Mouse (Mus musculus): ENCODE measurements at regions not wholly inside any gene's neighbourhood (a gene's known extent, or its start where the extent isn't known, plus 50 kb on each side); places are given as distances from the start of the nearest gene placed in this dataset.

GRCm38 (mm10) chr16:87840949-87841546 is 142.3 kb downstream of the Bach1 start:
- Histone ChIP-seq H3K27ac (replicated peaks; ENCODE audit: low read depth, low read length) (no peak overlapping the region), H3K36me3 (replicated peaks; ENCODE audit: control insufficient read depth, insufficient read depth, low read depth, low read length) (no peaks in the 10 kb centered on the region), H3K9ac (replicated peaks; ENCODE audit: low read length) (peak overlapping the region; percentile 13; the same call in 1 of the 2 replicates), H3K4me3 (ENCODE audit: low read depth, low read length) (no peak overlapping the region), H3K9me3 (replicated peaks; ENCODE audit: control insufficient read depth, low read length) (no peaks in the 10 kb centered on the region), H3K27me3 (ENCODE audit: control insufficient read depth, insufficient read depth, low read length) (no peaks in the 10 kb centered on the region), H3K4me1 (ENCODE audit: control insufficient read depth, insufficient read depth, low read length) (no peaks in the 10 kb centered on the region), H3K4me2 (ENCODE audit: low read depth, low read length) (no peak overlapping the region)
- ATAC-seq (replicated peaks; ENCODE audit: insufficient number of reproducible peaks, low FRiP score, low TSS enrichment, low read depth) (peak; percentile 75; the same call in 1 of the 2 replicates), DNase-seq (ENCODE audit: low spot score) (peak; percentile 83)
- 16% methylated on average over 16 of the region's 16 CpGs for WGBS

All from embryonic facial prominence, embryonic 11.5 days (tissue).